Comparison of ENCODE assay signal across 11 mouse cellular contexts in the genomic region with DNA sequence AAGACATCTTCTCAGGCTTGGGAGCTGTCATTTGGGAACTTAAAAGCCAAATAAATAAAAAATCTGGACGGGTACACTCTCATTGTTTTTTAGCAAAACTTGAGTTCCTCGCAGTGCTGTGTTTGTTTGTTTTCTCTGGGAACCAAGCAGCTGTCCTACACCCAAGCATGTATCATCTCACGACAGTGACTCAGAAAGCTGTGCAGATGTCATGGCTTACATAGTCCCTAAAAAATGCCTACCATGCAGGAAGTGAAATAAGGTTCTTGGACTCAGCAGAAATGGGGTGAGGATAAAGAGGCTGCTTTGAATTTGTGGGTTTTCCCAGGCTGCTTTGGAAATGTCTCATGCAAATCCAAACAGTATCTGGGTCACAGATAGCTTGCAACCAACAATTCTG. TPM values are rescaled to one million over a fixed set of nuclear protein-coding genes. Genes with fewer than 3 reads are reported as not detected.
DNase-seq lines count a peak whose midpoint lies in the region; ATAC-seq and TF ChIP-seq lines count a peak whose summit lies in the region.
"Had no signal": no experiment of that assay in that cellular context is flagged by ENCODE, and none has a peak within 500 bp of the region (broad histone marks: within the 10 kb centered on the region; RNA-seq: fewer than 3 reads in every experiment).

No protein-coding gene starts in this region.

- 33% methylated on average over 3 of the region's 3 CpGs for WGBS in heart, embryonic 11.5 days (ENCODE audit: insufficient replicate concordance)
- 44% methylated on average over 3 of the region's 3 CpGs for WGBS in liver, embryonic 15.5 days (ENCODE audit: insufficient replicate concordance)
- 64% methylated on average over 3 of the region's 3 CpGs for WGBS in midbrain, embryonic 11.5 days

- no peak for TF ChIP-seq CTCF in Patski (IDR thresholded peaks at IDR 0.05)

- CTCF ChIA-PET in Patski (lab: Charles Lee) = interaction anchor here (1.2 to 1.5 kb wide), 3 partner anchors 18 to 149 kb away, joined by 3 to 4 read pairs (median 3); no protein-coding TSS in a partner anchor

- H3K27me3 ChIP-seq in heart, embryonic 11.5 days (ENCODE audit: control insufficient read depth, insufficient read depth, low read length) = no peaks in the 10 kb centered on the region
- no peaks in the 10 kb centered on the region for H3K27me3 ChIP-seq in Patski
- no peaks in the 10 kb centered on the region for H3K27me3 ChIP-seq in liver, embryonic 15.5 days
- H3K27me3 ChIP-seq in midbrain, embryonic 11.5 days (ENCODE audit: control insufficient read depth, insufficient read depth, low read length) = no peaks in the 10 kb centered on the region
- H3K27me3 ChIP-seq: embryonic facial prominence, embryonic 13.5 days had no signal

- H3K36me3 ChIP-seq in heart, embryonic 11.5 days (ENCODE audit: control insufficient read depth, insufficient read depth, low read length) = no peaks in the 10 kb centered on the region
- H3K36me3 ChIP-seq in liver, embryonic 15.5 days (replicated peaks) = no peaks in the 10 kb centered on the region
- H3K36me3 ChIP-seq in midbrain, embryonic 11.5 days (ENCODE audit: control insufficient read depth, insufficient read depth, low read length) = no peaks in the 10 kb centered on the region
- H3K36me3 ChIP-seq: embryonic facial prominence, embryonic 13.5 days; G1E; midbrain, embryonic 10.5 days had no signal

- peak; percentile 48 to 78 for DNase-seq in heart, adult 18-20 months
- DNase-seq in 3134 (ENCODE audit: extremely low read depth, insufficient read length, low spot score) (peak; percentile 67), Patski (ENCODE audit: low read depth, low spot score) (no peak)
- DNase-seq in midbrain, embryonic 11.5 days (ENCODE audit: low spot score, missing footprints) = no peak
- no peak for DNase-seq in thymus, postnatal 10 days (ENCODE audit: low spot score in 2 of 2)

- peaks cover 20% of the 10 kb centered on the region for H3K4me1 ChIP-seq in heart, embryonic 11.5 days (ENCODE audit: control insufficient read depth, insufficient read depth, low read length)
- H3K4me1 ChIP-seq in liver, embryonic 15.5 days (replicated peaks) = peaks cover 39% of the 10 kb centered on the region
- peaks cover 3% of the 10 kb centered on the region for H3K4me1 ChIP-seq in midbrain, embryonic 11.5 days (ENCODE audit: control insufficient read depth, insufficient read depth, low read length)
- H3K4me1 ChIP-seq: embryonic facial prominence, embryonic 13.5 days had no signal

- ATAC-seq in heart, embryonic 11.5 days (replicated peaks; ENCODE audit: insufficient number of reproducible peaks, low FRiP score, low TSS enrichment) = no peak
- ATAC-seq in Patski = peak; percentile 95
- no peak for ATAC-seq in liver, embryonic 15.5 days (ENCODE audit: insufficient read depth)
- ATAC-seq in midbrain, embryonic 11.5 days (ENCODE audit: low FRiP score) = no peak
- ATAC-seq in erythroblast, adult 5-6 weeks (replicated peaks; ENCODE audit: low FRiP score, poor library complexity, severe bottlenecking) = no peak

- no peaks in the 10 kb centered on the region for H3K9me3 ChIP-seq in heart, embryonic 11.5 days (replicated peaks; ENCODE audit: control insufficient read depth, low read length)
- no peaks in the 10 kb centered on the region for H3K9me3 ChIP-seq in liver, embryonic 15.5 days (replicated peaks)
- H3K9me3 ChIP-seq in midbrain, embryonic 11.5 days (ENCODE audit: control insufficient read depth, low read length) = no peaks in the 10 kb centered on the region
- H3K9me3 ChIP-seq: embryonic facial prominence, embryonic 13.5 days; G1E; midbrain, embryonic 10.5 days had no signal

- no peak overlapping the region for H3K9ac ChIP-seq in heart, embryonic 11.5 days (ENCODE audit: low read depth, low read length)
- H3K9ac ChIP-seq in liver, embryonic 15.5 days = no peak overlapping the region
- H3K9ac ChIP-seq in midbrain, embryonic 11.5 days (ENCODE audit: low read length) = no peak overlapping the region
- H3K9ac ChIP-seq: embryonic facial prominence, embryonic 13.5 days had no signal

- no peak overlapping the region for H3K4me3 ChIP-seq in heart, embryonic 11.5 days (ENCODE audit: low read depth, low read length)
- H3K4me3 ChIP-seq in liver, embryonic 15.5 days (replicated peaks) = no peak overlapping the region
- no peak overlapping the region for H3K4me3 ChIP-seq in midbrain, embryonic 11.5 days (ENCODE audit: low read depth, low read length)
- H3K4me3 ChIP-seq: embryonic facial prominence, embryonic 13.5 days; midbrain, embryonic 10.5 days had no signal

- no peak overlapping the region for H3K4me2 ChIP-seq in heart, embryonic 11.5 days
- no peak overlapping the region for H3K4me2 ChIP-seq in liver, embryonic 15.5 days
- H3K4me2 ChIP-seq in midbrain, embryonic 11.5 days = no peak overlapping the region
- H3K4me2 ChIP-seq: embryonic facial prominence, embryonic 13.5 days had no signal

- H3K27ac ChIP-seq in heart, embryonic 11.5 days (ENCODE audit: low read depth, low read length) = no peak overlapping the region
- peak overlapping the region; percentile 29; the same call in 1 of the 2 replicates for H3K27ac ChIP-seq in liver, embryonic 15.5 days (replicated peaks)
- no peak overlapping the region for H3K27ac ChIP-seq in midbrain, embryonic 11.5 days (ENCODE audit: low read depth, low read length)
- H3K27ac ChIP-seq: embryonic facial prominence, embryonic 13.5 days; midbrain, embryonic 10.5 days had no signal

- POLR2A ChIA-PET in Patski (lab: Charles Lee) = no interaction called here

- in situ Hi-C loops in Patski (cut with MboI; ENCODE audit: low pct_unique_long_range_greater_than_20kb) = loop anchor here (25.0 kb wide), 1 partner anchor 1481 kb away; no protein-coding TSS in a partner anchor

RNA-seq across cellular contexts. Expression of a gene that starts 28.8 kb away (rescaled TPM):
- 10 to 100 TPM; 20.6 to 22.1 TPM for total RNA-seq in heart, adult 18-20 months (2021)
- polyA plus RNA-seq in heart, embryonic 11.5 days (2014; fragmentation: Nextera tagmentation; extraction: Ambion mirVana) = 9.8 TPM in 2 replicates
- 12.2 TPM for polyA plus RNA-seq in Patski (2021)
- 3.7 and 4.0 TPM in 2 replicates for polyA plus RNA-seq in liver, embryonic 15.5 days (2015; fragmentation: Nextera tagmentation; extraction: Ambion mirVana)
- polyA plus RNA-seq in midbrain, embryonic 11.5 days (2014; fragmentation: Nextera tagmentation; extraction: Ambion mirVana) = 13.4 and 15.8 TPM in 2 replicates
- 6.1 and 13.3 TPM in 2 replicates for total RNA-seq in erythroblast, adult 5-6 weeks (2015; ENCODE audit: low replicate concordance)
- 7.9 and 17.7 TPM in 2 replicates for total RNA-seq in erythroblast, adult 5-6 weeks (2017; ENCODE audit: low replicate concordance)

Comparison
In these comparisons a context has a peak if more than half of its experiments do, and no peak if none do; other contexts are left out.
1. DNase-seq: peak in heart, adult 18-20 months (2 of 2) and 3134 (single experiment); none in Patski (single experiment), midbrain, embryonic 11.5 days (single experiment) and thymus, postnatal 10 days (0 of 2).